Mouse (Mus musculus) layer of hippocampus, postnatal 14 days (tissue): ENCODE results near the gene Frmd4a. TPM values are rescaled to one million over a fixed set of nuclear protein-coding genes. Genes with fewer than 3 reads are reported as not detected.
A peak's percentile ranks its signal among the peaks of the same experiment; 100 is the strongest.
"Not testable (repeated sequence)": the region's sequence is repeated elsewhere in the genome, so short reads cannot be mapped to it uniquely, and the experiment has no call there.

Experiments used
- DNase-seq, 2 experiments: peaks; one replicate each; pipeline ENCODE4 v3.0.0; 2021 to 2022; ENCODE audit warnings: low spot score in 2 of 2, mixed read lengths in 1 of 2
- total RNA-seq, 2 experiments: library from RNA; stranded (reverse); gene quantifications; 2 replicates each; pipeline ENCODE4 v1.2.3; 2021

The Frmd4a gene
- total RNA-seq, 2 experiments from 2014 or later: 115 to 121 TPM

DNA sequence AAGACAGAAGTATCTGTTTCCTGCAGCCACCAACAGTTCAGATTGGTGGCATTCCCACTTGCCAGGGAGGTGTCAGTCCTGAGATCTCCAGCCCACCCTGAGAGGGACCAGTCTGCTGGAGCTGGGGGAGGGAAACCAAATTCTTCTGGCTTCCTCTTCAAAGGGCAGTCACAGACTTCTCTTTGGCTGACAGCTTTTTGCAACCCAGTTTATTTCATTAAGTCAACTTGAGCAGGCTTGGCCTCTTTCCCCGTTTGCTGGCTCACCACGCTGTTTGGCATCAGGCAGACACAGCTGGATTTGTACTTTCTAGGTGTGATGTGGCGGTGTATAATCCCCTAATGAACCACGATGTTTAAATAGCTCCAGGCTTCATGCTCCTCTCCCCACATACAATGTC is 316.7 kb downstream of the Frmd4a start:
- DNase-seq: peak in 1 of 2 experiments; percentile 36

DNA sequence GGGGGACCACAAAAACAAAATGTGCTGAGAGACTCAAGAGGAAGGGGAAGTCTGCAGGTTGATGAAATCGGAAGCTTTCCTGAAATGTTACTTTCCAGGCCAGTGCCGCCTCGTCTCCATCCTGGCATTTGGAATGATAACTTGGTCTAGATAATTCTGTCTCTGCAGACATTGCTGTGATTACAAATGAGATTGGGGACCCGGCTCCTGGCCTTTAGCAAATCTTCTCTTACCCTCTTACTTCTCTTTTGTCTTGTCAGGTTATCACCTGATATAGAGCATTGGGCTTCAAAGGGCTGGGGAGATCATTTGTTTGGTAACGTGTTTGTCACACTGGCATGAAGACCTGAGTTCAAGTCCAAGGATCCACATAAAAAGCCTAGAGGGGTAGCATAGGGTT is 317.4 kb downstream of the Frmd4a start:
- DNase-seq: no peak

DNA sequence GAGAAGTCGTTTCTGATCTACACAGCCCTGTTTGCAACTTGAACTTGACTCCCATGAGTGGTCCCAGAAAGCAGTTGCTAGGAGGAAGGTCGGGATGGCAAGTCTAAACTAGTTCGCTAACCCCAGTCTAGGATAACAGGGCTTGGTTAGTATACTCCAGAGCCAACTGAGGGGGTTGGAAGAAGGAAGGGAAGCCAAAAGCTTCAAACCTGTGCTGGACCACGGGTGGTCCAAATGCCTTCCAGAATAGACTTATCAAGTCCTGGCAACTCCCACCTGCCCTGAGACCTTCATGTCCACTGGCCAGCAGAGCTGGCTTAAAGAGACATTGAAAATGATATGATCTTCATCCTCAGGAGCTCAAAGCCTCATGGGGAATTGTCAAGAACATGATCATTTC is 318.4 kb downstream of the Frmd4a start:
- DNase-seq: no peak

- not testable (repeated sequence) for DNase-seq
Measured at GRCm38 (mm10) chr2:4338290-4338689, 320.8 kb downstream of the Frmd4a start.

DNA sequence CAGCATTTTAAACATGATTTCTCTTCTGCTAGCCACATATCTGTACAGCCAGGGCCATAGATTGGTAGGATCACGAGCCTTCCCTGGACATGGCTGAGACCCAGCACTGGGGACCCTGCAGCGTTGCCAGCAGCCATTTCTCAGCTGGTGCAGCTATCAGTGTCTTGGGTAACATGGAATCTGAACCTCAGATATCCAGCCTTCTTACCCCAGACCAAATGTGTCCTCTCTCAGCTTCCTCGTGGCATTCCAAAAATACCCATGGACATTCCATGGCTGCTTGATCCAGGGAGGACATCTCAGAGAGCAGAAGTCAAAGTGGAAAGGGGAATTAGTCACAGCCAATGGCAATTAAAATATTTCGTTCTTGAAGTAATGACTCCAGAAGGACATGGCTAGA is 321.6 kb downstream of the Frmd4a start:
- DNase-seq: no peak

DNA sequence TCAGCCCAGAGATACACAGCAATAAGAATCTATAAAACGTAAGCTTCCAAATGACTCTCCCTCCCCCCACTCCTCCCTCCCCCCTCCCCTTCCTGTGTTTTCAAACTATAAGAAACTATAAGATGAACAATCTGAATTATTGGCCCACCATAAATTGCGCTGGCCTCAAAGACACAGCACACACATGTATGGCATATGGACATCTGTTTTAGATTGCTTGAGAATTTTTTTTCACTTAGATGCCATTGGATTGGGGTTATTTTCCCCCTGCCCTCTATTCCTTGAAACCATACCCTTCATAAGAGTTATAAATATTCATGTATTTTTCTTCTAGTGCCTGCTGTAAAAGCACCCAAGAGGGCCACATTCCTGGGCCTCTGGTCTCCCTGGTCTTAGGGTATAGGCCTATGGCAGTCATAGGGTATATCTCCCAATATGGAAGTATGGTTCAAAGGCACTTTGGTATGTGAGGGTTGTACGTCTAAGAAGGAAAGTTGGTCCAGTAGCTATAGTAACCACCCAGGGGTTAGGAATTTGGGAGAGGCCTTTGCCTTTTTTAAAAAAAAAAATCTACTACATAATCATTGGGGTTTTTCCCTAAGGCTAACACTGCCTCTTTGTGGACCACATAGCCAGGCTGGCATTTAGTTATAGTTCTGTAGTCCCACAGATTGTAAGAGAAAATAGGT is 322.2 kb downstream of the Frmd4a start:
- no peak for DNase-seq

GRCm38 (mm10) chr2:4340378-4340777 is 322.9 kb downstream of the Frmd4a start:
- no peak for DNase-seq

DNA sequence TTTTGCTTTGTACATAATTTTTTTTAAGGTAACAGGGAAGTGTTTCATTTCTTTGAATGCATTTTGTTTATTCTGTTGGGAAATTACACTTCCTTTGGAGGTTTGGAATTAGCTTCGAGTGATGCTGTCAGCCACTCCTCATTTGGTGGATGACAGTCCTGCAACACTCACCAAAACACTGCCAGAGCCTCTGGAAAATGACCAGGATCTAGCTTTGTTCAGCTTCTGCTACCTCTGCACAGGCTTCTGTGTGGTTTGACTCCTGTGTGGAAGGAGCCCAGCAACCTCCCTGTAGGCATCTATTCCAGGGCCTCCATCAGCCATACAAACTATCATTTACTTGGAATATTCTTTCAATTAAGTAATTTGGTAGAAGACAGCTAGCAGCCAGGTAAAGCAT is 323.6 kb downstream of the Frmd4a start:
- no peak for DNase-seq

DNA sequence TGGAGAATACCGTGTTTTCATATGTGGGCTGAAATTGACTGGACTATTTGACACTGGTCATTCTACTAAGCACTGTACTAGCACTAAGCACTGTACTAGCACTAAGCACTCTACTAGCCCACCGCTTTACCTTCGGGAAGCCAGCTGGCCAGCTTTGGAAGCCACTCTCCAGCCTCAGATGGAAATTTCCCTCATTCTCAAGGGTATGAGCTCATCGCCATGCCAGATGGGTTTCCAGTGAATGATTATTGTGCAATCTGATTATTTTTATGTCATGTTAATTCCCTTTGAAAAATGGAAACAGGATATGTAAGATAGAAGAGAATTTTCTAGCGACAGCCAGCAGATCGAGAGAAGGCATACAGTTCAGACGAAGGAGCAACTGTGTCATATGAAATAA is 324.5 kb downstream of the Frmd4a start:
- DNase-seq: no peak

GRCm38 (mm10) chr2:4344411-4344810 is 326.9 kb downstream of the Frmd4a start:
- DNase-seq: no peak

- peak in 1 of 2 experiments; percentile 45 for DNase-seq
Measured at GRCm38 (mm10) chr2:4346232-4346631, 328.7 kb downstream of the Frmd4a start.

DNA sequence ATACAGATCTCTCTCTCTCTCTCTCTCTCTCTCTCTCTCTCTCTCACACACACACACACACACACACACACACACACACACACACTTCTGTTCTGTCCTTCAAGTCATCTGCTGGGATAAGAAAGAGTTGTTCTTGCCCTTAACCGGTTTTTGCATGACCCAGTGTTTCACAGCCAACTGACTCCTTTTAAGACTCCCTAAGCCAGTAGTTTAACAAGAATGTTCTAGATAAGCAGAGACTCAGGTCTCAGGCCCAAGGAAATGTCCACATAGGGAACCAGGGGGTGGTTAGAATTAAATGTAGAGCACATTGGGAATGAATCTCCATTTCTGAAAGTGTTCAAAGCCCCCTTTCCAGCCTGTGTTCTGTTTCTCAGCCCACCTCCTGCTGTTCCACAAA is 329.4 kb downstream of the Frmd4a start:
- no peak for DNase-seq

GRCm38 (mm10) chr2:4347782-4348181 is 330.3 kb downstream of the Frmd4a start:
- DNase-seq: no peak

- no peak for DNase-seq
Measured at GRCm38 (mm10) chr2:4348509-4348908, 331.0 kb downstream of the Frmd4a start.

- no peak for DNase-seq
Measured at GRCm38 (mm10) chr2:4356812-4357384, 339.4 kb downstream of the Frmd4a start.

- no peak for DNase-seq
Measured at GRCm38 (mm10) chr2:4361981-4362834, 344.7 kb downstream of the Frmd4a start.

- no peak for DNase-seq
Measured at GRCm38 (mm10) chr2:4364908-4365307, 347.4 kb downstream of the Frmd4a start.

GRCm38 (mm10) chr2:4368544-4368943 is 351.0 kb downstream of the Frmd4a start:
- DNase-seq: peak in 1 of 2 experiments; percentile 43

GRCm38 (mm10) chr2:4370499-4370898 is 353.0 kb downstream of the Frmd4a start:
- no peak for DNase-seq

DNA sequence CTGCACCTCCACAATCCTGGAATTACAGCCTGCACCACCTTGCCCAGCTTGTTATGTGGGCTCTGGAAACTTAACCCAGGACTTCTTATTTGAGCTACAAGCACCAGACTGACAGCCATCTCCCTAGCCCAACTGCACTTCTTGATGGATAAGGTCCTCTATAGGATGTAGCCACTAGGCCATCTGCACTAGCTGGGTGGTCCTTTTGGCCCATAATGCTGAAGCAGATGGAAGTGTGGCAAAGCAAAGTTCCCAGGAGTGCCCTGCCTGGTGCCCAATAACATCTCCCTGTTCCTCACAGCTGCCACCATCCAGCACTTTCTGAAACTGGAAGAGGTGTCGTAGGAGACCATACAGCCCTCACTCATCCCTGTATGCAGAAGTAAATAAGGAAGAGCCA is 353.8 kb downstream of the Frmd4a start:
- no peak for DNase-seq

DNA sequence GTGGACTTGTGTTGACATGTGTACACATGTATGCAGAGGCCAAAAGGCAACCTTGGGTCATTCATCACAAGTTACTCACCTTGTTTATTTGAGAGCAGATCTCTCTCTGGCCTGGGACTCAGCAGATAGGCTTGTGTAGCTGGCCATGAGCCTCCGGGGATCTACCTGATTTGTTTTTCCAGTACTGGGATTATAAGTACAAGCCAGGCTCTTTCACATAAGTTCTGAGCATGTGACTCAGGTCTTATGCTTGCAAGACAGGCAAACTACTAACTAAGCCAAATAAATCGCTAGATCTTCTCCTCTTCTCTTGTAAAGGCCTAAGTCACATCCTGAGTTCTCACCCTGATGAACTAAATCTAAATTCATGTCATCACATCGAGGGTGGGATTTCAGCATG is 361.3 kb downstream of the Frmd4a start:
- DNase-seq: no peak

DNA sequence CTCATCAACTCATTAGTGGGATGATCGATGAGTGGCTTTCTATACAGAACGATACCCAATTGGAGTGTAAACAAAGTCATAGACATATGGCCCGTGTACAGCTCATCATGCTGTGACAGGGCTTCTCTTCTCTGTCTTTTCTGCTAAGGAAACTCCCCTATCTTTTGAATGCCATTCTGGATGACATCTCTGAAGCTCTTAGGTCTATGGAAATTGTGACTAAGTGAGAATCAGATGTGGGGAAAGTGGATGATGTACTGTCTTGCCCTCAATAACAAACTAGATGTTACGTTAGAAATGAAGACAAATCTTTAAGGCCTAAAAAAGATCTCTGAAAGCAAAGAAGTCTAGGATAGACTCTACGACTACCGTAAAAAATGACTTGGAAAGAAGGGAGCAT is 362.9 kb downstream of the Frmd4a start:
- DNase-seq: no peak
